8 mouse cellular contexts compared by ENCODE assay signal in the genomic region with DNA sequence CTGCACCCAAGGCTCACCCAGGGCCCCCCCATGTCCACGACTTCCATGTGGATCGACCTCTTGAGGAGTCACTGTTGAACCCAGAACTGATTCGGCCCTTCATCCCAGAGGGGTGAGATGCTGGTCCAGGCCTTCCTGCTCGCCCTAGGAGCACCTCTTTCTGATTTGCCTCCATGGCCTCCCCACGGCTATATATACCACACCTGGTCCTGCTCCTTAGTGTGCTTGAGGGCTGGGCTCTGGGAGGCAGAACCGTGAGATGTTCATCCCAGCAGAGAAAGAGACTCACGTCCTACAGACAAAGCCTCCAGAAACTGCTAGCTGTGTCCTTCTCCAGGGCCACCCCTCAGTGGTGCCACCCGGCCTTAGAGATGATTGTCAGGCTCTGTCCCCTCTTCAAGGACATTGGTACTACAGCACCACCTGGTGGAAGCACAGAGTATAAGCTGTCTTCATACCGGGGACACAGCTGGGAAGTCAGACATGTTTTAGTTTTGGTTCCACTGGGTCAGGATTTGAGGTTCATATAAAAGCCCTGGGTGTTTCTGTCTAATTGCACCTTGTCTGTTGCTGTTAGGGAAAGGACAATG. TPM values are rescaled to one million over a fixed set of nuclear protein-coding genes. Genes with fewer than 3 reads are reported as not detected.
DNase-seq lines count a peak whose midpoint lies in the region; ATAC-seq and TF ChIP-seq lines count a peak whose summit lies in the region.

No protein-coding gene starts in this region.

- intact Hi-C loops in gastrocnemius, postnatal 36 days (cut with DNase I) = loop anchor here (2.0 to 10.0 kb wide), 3 partner anchors 124 to 254 kb away; no protein-coding TSS in a partner anchor

- no peaks in the 10 kb centered on the region for H3K27me3 ChIP-seq in limb, embryonic 10.5 days (ENCODE audit: low read depth, poor library complexity, severe bottlenecking)
- H3K27me3 ChIP-seq in midbrain, embryonic 13.5 days = no peaks in the 10 kb centered on the region
- H3K27me3 ChIP-seq in small intestine, adult 2 months (ENCODE audit: control insufficient read depth, insufficient read depth, low read length) = no peaks in the 10 kb centered on the region

- TF ChIP-seq CTCF in small intestine, adult 2 months (IDR thresholded peaks at IDR 0.05; ENCODE audit: extremely low read depth, insufficient read length, insufficient replicate concordance, low read depth, low read length) = peak; percentile 66; the same call in 1 of the 2 replicates

- H3K27ac ChIP-seq in limb, embryonic 10.5 days = no peak overlapping the region
- no peak overlapping the region for H3K27ac ChIP-seq in midbrain, embryonic 13.5 days
- no peak overlapping the region; the same call in 1 of the 2 replicates for H3K27ac ChIP-seq in small intestine, adult 2 months (ENCODE audit: insufficient read depth, low read depth, low read length)

- ATAC-seq in midbrain, embryonic 13.5 days = peak; percentile 57

- WGBS in limb, embryonic 10.5 days = 60% methylated on average over 9 of the region's 9 CpGs
- 56% methylated on average over 9 of the region's 9 CpGs for WGBS in midbrain, embryonic 13.5 days
- WGBS in small intestine, adult 2 months = 58% methylated on average over 9 of the region's 9 CpGs

- TF ChIP-seq POLR2A in small intestine, adult 2 months (IDR thresholded peaks at IDR 0.05; ENCODE audit: low read depth, low read length) = no peak

- H3K4me2 ChIP-seq in midbrain, embryonic 13.5 days (replicated peaks) = no peak overlapping the region

- peak; percentile 75 for DNase-seq in urinary bladder, postnatal 14 days (ENCODE audit: low spot score)
- no peak for DNase-seq in urinary bladder, postnatal 10 days (ENCODE audit: low spot score)
- DNase-seq in embryo, embryonic 10 days (ENCODE audit: low spot score) = peak; percentile 87
- DNase-seq in gastrocnemius, postnatal 36 days = peak; percentile 31 to 63
- peak; percentile 59 for DNase-seq in kidney, adult 11 months
- DNase-seq in limb, embryonic 10.5 days (ENCODE audit: low spot score) = peak; percentile 72

- H3K36me3 ChIP-seq in limb, embryonic 10.5 days = 0 out of 2 replicates have a peak, but pooled peaks cover 2% of the 10 kb centered on the region
- peaks cover 14% of the 10 kb centered on the region; the same call in 1 of the 2 replicates for H3K36me3 ChIP-seq in midbrain, embryonic 13.5 days
- H3K36me3 ChIP-seq in small intestine, adult 2 months (ENCODE audit: control insufficient read depth, insufficient read depth, low read length) = no peaks in the 10 kb centered on the region

- no peaks in the 10 kb centered on the region for H3K4me1 ChIP-seq in limb, embryonic 10.5 days
- H3K4me1 ChIP-seq in midbrain, embryonic 13.5 days (replicated peaks) = no peaks in the 10 kb centered on the region
- H3K4me1 ChIP-seq in small intestine, adult 2 months (ENCODE audit: control insufficient read depth, insufficient read depth, insufficient read length, low read length) = peaks cover 13% of the 10 kb centered on the region

- H3K9me3 ChIP-seq in limb, embryonic 10.5 days (replicated peaks) = no peaks in the 10 kb centered on the region
- no peaks in the 10 kb centered on the region for H3K9me3 ChIP-seq in midbrain, embryonic 13.5 days

- H3K4me3 ChIP-seq in limb, embryonic 10.5 days = no peak overlapping the region
- H3K4me3 ChIP-seq in midbrain, embryonic 13.5 days (replicated peaks) = no peak overlapping the region
- no peak overlapping the region for H3K4me3 ChIP-seq in small intestine, adult 2 months (ENCODE audit: low read depth, low read length)

- H3K9ac ChIP-seq in midbrain, embryonic 13.5 days (replicated peaks) = no peak overlapping the region

RNA-seq across cellular contexts. Expression of a gene that starts 6.8 kb away (rescaled TPM):
- 1 to 10 TPM; 1.9 to 2.3 TPM for total RNA-seq in gastrocnemius, postnatal 36 days (2021)
- polyA plus RNA-seq in limb, embryonic 10.5 days (2016; fragmentation: Nextera tagmentation; extraction: Ambion mirVana) = 9.0 and 11.8 TPM in 2 replicates
- polyA plus RNA-seq in midbrain, embryonic 13.5 days (2015; fragmentation: Nextera tagmentation; extraction: Ambion mirVana) = 16.6 and 19.4 TPM in 2 replicates
- polyA plus RNA-seq in small intestine, adult 2 months (2012; rRNA removed) = 5.4 and 5.8 TPM in 2 replicates

RNA-seq across cellular contexts. Expression of a gene that starts 58.6 kb away (rescaled TPM):
- not detected for total RNA-seq in gastrocnemius, postnatal 36 days (2021)
- polyA plus RNA-seq in limb, embryonic 10.5 days (2016; fragmentation: Nextera tagmentation; extraction: Ambion mirVana) = not detected in 2 replicates
- not detected in 2 replicates for polyA plus RNA-seq in midbrain, embryonic 13.5 days (2015; fragmentation: Nextera tagmentation; extraction: Ambion mirVana)
- polyA plus RNA-seq in small intestine, adult 2 months (2012; rRNA removed) = not detected in 2 replicates
